Mouse (Mus musculus) embryonic stem cell, embryonic (primary cell): ENCODE results near the gene Btbd35f2.
"Not testable (repeated sequence)": the region's sequence is repeated elsewhere in the genome, so short reads cannot be mapped to it uniquely, and the experiment has no call there.

Experiments
- CTCF ChIA-PET, 4 experiments: fragments of 300-600 bp in 2 of 4; fragments of 350-600 bp in 2 of 4; sonication (Branson Sonifier 250); formaldehyde crosslinking; loops; one replicate each; lab custom pipeline; 2022; ENCODE audit warnings: inconsistent platforms in 2 of 4; lab: Charles Lee
- POLR2A ChIA-PET, 4 experiments: fragments of 300-600 bp in 2 of 4; fragments of 350-600 bp in 2 of 4; sonication (Branson Sonifier 250); formaldehyde crosslinking; loops; one replicate each; lab custom pipeline; 2022; ENCODE audit warnings: antibody characterized with exemption in 4 of 4, inconsistent platforms in 1 of 4; lab: Charles Lee

Btbd35f2 gene

DNA sequence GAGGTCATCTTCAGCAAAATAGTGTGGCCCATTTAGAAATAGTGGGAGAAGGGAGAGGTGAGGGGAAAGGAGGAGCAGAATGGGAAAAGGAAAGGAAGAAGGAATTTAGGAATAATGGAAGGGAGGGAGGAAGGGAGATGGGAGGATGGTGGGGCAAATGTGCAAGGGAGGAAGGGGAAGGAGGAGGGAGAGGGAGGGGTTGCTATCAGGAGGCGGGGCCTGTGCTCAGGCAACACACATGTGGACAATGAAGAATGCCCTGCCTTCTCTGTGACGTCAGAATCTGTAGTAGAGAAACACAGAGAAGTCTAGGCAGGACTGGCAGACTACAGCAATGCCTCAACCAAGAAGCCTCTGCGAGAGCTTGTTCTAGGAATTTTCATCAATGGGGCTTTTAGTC lies at the start of gene Btbd35f2:
Btbd35f2 (plus strand) TSS at position 301 of the 400 bp plus-strand sequence.
- POLR2A ChIA-PET, CTCF ChIA-PET: not testable (repeated sequence)
